Mouse (Mus musculus) intestine, postnatal 0 days (tissue): Measurements from ENCODE around the gene Fxyd7. TPM values are rescaled to one million over a fixed set of nuclear protein-coding genes. Genes with fewer than 3 reads are reported as not detected.

Experiments used
- ATAC-seq: fragments of 200-750 bp; cut with Nextera tagmentation; 2 replicates; pipeline ENCODE4 v1.8.0; 2017; ENCODE audit warnings: mild to moderate bottlenecking, moderate TSS enrichment, moderate library complexity
- H3K27ac ChIP-seq: fragments of 300-500 bp; sonication (generic); 2 replicates; pipeline ENCODE4 v1.5.1; 2014; ENCODE audit warnings: mild to moderate bottlenecking, low read depth, low read length, moderate library complexity
- H3K27me3 ChIP-seq: fragments of 300-500 bp; sonication (generic); replicated peaks from 2 replicates; pipeline ENCODE4 v1.6.1; 2014; ENCODE audit warnings: low read length, mixed read lengths; ENCODE audit not compliant: control insufficient read depth, insufficient read depth
- H3K36me3 ChIP-seq: fragments of 300-500 bp; sonication (generic); 2 replicates; pipeline ENCODE4 v1.6.1; 2014; ENCODE audit warnings: mild to moderate bottlenecking, moderate library complexity; ENCODE audit not compliant: control insufficient read depth, insufficient read depth
- H3K4me1 ChIP-seq: fragments of 300-500 bp; sonication (generic); replicated peaks from 2 replicates; pipeline ENCODE4 v1.6.1; 2014; ENCODE audit warnings: antibody characterized with exemption, low read length, mixed read lengths; ENCODE audit not compliant: control insufficient read depth, insufficient read depth
- H3K4me2 ChIP-seq: fragments of 300-500 bp; sonication (generic); replicated peaks from 2 replicates; pipeline ENCODE4 v1.6.1; 2014; ENCODE audit warnings: low read depth, mild to moderate bottlenecking, moderate library complexity
- H3K4me3 ChIP-seq: fragments of 300-500 bp; sonication (generic); 2 replicates; pipeline ENCODE4 v1.5.1; 2014; ENCODE audit warnings: low read depth, low read length
- H3K9ac ChIP-seq: fragments of 300-500 bp; sonication (generic); 2 replicates; pipeline ENCODE4 v1.6.1; 2014; ENCODE audit warnings: mild to moderate bottlenecking, low read depth, low read length
- H3K9me3 ChIP-seq: fragments of 300-500 bp; sonication (generic); 2 replicates; pipeline ENCODE4 v1.6.1; 2016; ENCODE audit warnings: mixed run types; ENCODE audit not compliant: control insufficient read depth
- CTCF ChIP-seq: sonication (generic); IDR thresholded peaks from 2 replicates; pipeline ENCODE4 v1.5.1; 2016; ENCODE audit warnings: low read depth, mild to moderate bottlenecking, control low read depth, antibody characterized with exemption, moderate library complexity
- WGBS: fragments of 180-500 bp; shearing (Covaris S2); extraction: QIAGEN DNeasy Blood & Tissue Kit; methylation state at CpG from one replicate; pipeline ENCODE4 v1.1.7; 2014; 5-methylcytosine and 5-hydroxymethylcytosine counted together
- microRNA-seq: library from miRNA; unstranded; fragments of <30 nt; microRNA quantifications from one replicate; pipeline ENCODE4, GENCODE M21; 2016
- polyA plus RNA-seq: library from polyadenylated mRNA; unstranded; fragments of >200 nt; fragmentation: Nextera tagmentation; extraction: Ambion mirVana; gene quantifications from 2 replicates; pipeline ENCODE4 v1.2.1, GENCODE M21; 2015

Fxyd7 gene
- polyA plus RNA-seq, 1 experiment from 2014 or later = 15.2 TPM

DNA sequence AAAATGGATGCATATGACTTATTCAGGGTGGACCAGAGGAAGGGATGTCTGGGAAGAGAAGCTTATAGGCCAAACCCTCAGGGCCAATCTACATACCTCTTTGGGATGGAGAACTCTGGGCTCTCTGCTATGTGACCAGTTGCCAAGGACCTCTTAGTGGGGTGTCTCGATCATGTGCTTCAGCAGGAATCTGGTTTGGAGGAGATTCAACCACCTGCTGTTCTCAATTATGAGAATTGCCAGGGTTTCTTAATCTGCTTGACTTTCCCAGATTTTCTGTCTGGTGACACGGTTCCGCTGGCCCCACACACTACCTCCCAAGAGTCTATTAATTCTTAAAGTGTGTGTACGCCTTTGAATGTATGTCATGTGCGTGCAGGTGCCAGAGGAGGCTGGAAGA lies 57.3 kb downstream of the Fxyd7 start:
- no peak overlapping the region for H3K4me2 ChIP-seq
- no peaks in the 10 kb centered on the region for H3K9me3 ChIP-seq
- no peak for TF ChIP-seq CTCF
- H3K27ac ChIP-seq = no peak overlapping the region
- no peak overlapping the region for H3K9ac ChIP-seq
- H3K27me3 ChIP-seq = no peaks in the 10 kb centered on the region
- no peak for ATAC-seq
- no peaks in the 10 kb centered on the region for H3K4me1 ChIP-seq
- 88% methylated on average over 5 of the region's 5 CpGs for WGBS
- H3K36me3 ChIP-seq = no peaks in the 10 kb centered on the region
- no peak overlapping the region for H3K4me3 ChIP-seq

Small RNAs within 50 kb of the gene (microRNA-seq; reads per million reads assigned to microRNA genes)
- gene Mir7050 = not detected

Other genes starting within 250 kb of the Fxyd7 start
- gene Ffar2, start 227.7 kb downstream of the Fxyd7 start, polyA plus RNA-seq = 12.5 and 12.6 TPM in 2 replicates
- 0.21 and 0.47 TPM in 2 replicates for gene Ffar3, start 195.3 kb downstream of the Fxyd7 start, polyA plus RNA-seq
- 0.13 and 0.21 TPM in 2 replicates for gene Ffar1, start 189.9 kb downstream of the Fxyd7 start, polyA plus RNA-seq
- gene Cd22, start 171.1 kb downstream of the Fxyd7 start, polyA plus RNA-seq = 0.27 and 0.51 TPM in 2 replicates
- gene Mag, start 136.6 kb downstream of the Fxyd7 start, polyA plus RNA-seq = 0.18 and 0.31 TPM in 2 replicates
- not detected in 2 replicates for gene Hamp2, start 126.8 kb downstream of the Fxyd7 start, polyA plus RNA-seq
- gene Hamp, start 107.4 kb downstream of the Fxyd7 start, polyA plus RNA-seq = 0.43 TPM in 1 of 2 replicates, not detected in the other
- gene Usf2, start 94.7 kb downstream of the Fxyd7 start, polyA plus RNA-seq = 13.3 and 15.0 TPM in 2 replicates
- gene Lsr, start 78.0 kb downstream of the Fxyd7 start, polyA plus RNA-seq = 110 and 118 TPM in 2 replicates
- gene Fam187b, start 77.7 kb downstream of the Fxyd7 start, polyA plus RNA-seq = 10.4 and 12.0 TPM in 2 replicates
- 18.2 and 19.3 TPM in 2 replicates for gene Fxyd5, start 9.0 kb downstream of the Fxyd7 start, polyA plus RNA-seq
- 78.9 and 83.1 TPM in 2 replicates for gene Fxyd1, start 5.7 kb upstream of the Fxyd7 start, polyA plus RNA-seq
- 0.70 and 0.78 TPM in 2 replicates for gene Lgi4, start 7.9 kb upstream of the Fxyd7 start, polyA plus RNA-seq
- gene Fxyd3, start 25.2 kb upstream of the Fxyd7 start, polyA plus RNA-seq = 40.4 and 48.0 TPM in 2 replicates
- 21.2 and 28.3 TPM in 2 replicates for gene Hpn, start 63.8 kb upstream of the Fxyd7 start, polyA plus RNA-seq
- gene Scn1b, start 75.5 kb upstream of the Fxyd7 start, polyA plus RNA-seq = 2.7 and 3.3 TPM in 2 replicates
- 10.3 and 12.4 TPM in 2 replicates for gene Gramd1a, start 104.4 kb upstream of the Fxyd7 start, polyA plus RNA-seq
- gene Scgb2b2, start 239.0 kb upstream of the Fxyd7 start, polyA plus RNA-seq = not detected in 2 replicates
- gene Scgb1b2, start 240.4 kb upstream of the Fxyd7 start, polyA plus RNA-seq = not detected in 2 replicates